Mouse (Mus musculus) gonadal fat pad, adult 2 months (tissue): ENCODE results near the gene Cpsf2. TPM values are rescaled to one million over a fixed set of nuclear protein-coding genes. Genes with fewer than 3 reads are reported as not detected.
"Not testable (repeated sequence)": the region's sequence is repeated elsewhere in the genome, so short reads cannot be mapped to it uniquely, and the experiment has no call there.

Experiments
- DNase-seq: peaks from one replicate; pipeline ENCODE4 v3.0.0-alpha.2; 2012; ENCODE audit warnings: low read depth
- polyA plus RNA-seq: library from polyadenylated mRNA; depleted of rRNA; stranded (reverse); fragments of >200 nt; gene quantifications from 2 replicates; pipeline ENCODE4 v1.2.3, GENCODE M21; 2012; rRNA removed

Cpsf2 gene
- polyA plus RNA-seq, result 3.9 and 4.2 TPM in 2 replicates

GRCm38 (mm10) chr12:101975601-101976571, at the start of gene Cpsf2:
TSS of gene Cpsf2 (plus strand) at chr12:101975988.
- DNase-seq, result no peak

- no peak for DNase-seq
These were observed 47.4 kb upstream of the Cpsf2 start for GRCm38 (mm10) chr12:101928423-101928822.

GRCm38 (mm10) chr12:101935223-101935622, 40.6 kb upstream of the Cpsf2 start:
- DNase-seq, result no peak

- DNase-seq, result no peak
These were observed 38.2 kb upstream of the Cpsf2 start for GRCm38 (mm10) chr12:101937572-101937971.

GRCm38 (mm10) chr12:101947986-101948385, 27.8 kb upstream of the Cpsf2 start:
- DNase-seq, result no peak

- no peak for DNase-seq
These were observed 27.0 kb upstream of the Cpsf2 start for GRCm38 (mm10) chr12:101948801-101949200.

GRCm38 (mm10) chr12:101955821-101956220, 20.0 kb upstream of the Cpsf2 start:
- not testable (repeated sequence) for DNase-seq

- DNase-seq, result no peak
These were observed 18.5 kb upstream of the Cpsf2 start for GRCm38 (mm10) chr12:101957079-101957941.

GRCm38 (mm10) chr12:101957942-101958544, 17.7 kb upstream of the Cpsf2 start, which contains the start of gene Atxn3:
TSS of gene Atxn3 (minus strand) at chr12:101958246.
- DNase-seq, result no peak

GRCm38 (mm10) chr12:101958556-101958955, 17.2 kb upstream of the Cpsf2 start:
- no peak for DNase-seq

- not testable (repeated sequence) for DNase-seq
These were observed 16.6 kb upstream of the Cpsf2 start for GRCm38 (mm10) chr12:101958960-101959780.

GRCm38 (mm10) chr12:101971311-101971710, 4.5 kb upstream of the Cpsf2 start:
- no peak for DNase-seq

GRCm38 (mm10) chr12:101972230-101972629, 3.6 kb upstream of the Cpsf2 start:
- no peak for DNase-seq

GRCm38 (mm10) chr12:101974571-101974970, 1.2 kb upstream of the Cpsf2 start:
- no peak for DNase-seq

GRCm38 (mm10) chr12:101975167-101975600, 604 bp upstream of the Cpsf2 start:
- no peak for DNase-seq

- no peak for DNase-seq
These were observed 1.0 kb downstream of the Cpsf2 start for GRCm38 (mm10) chr12:101976651-101977403.

- no peak for DNase-seq
These were observed 1.7 kb downstream of the Cpsf2 start for GRCm38 (mm10) chr12:101977404-101977915.

- no peak for DNase-seq
These were observed 2.4 kb downstream of the Cpsf2 start for GRCm38 (mm10) chr12:101978162-101978561.

GRCm38 (mm10) chr12:101978588-101978987, 2.8 kb downstream of the Cpsf2 start:
- DNase-seq, result no peak

GRCm38 (mm10) chr12:101979213-101979750, 3.5 kb downstream of the Cpsf2 start:
- no peak for DNase-seq
